Mouse (Mus musculus) lung, postnatal 0 days (tissue): ENCODE results near the gene Mgmt.

Source experiments
- CTCF ChIP-seq: IDR thresholded peaks from 2 replicates; pipeline ENCODE4 v1.5.1; 2016; ENCODE audit warnings: antibody characterized with exemption, mild to moderate bottlenecking
- EP300 ChIP-seq: IDR thresholded peaks from 2 replicates; pipeline ENCODE4 v1.6.1; 2016; ENCODE audit warnings: antibody characterized with exemption, mild to moderate bottlenecking, control low read depth

GRCm38 (mm10) chr7:136948275-136948810 is 53.9 kb downstream of the Mgmt start:
- TF ChIP-seq CTCF, result no peak
- TF ChIP-seq EP300, result no peak
